Mouse (Mus musculus): ENCODE measurements at regions not wholly inside any gene's neighbourhood (a gene's known extent, or its start where the extent isn't known, plus 50 kb on each side); places are given as distances from the start of the nearest gene placed in this dataset.

- H3K36me3 ChIP-seq: no peaks in the 10 kb centered on the region
- no peaks in the 10 kb centered on the region; the same call in 1 of the 2 replicates for H3K27me3 ChIP-seq
- H3K27ac ChIP-seq (replicated peaks): no peak overlapping the region
- peaks cover 28% of the 10 kb centered on the region for H3K4me1 ChIP-seq (replicated peaks)
- WGBS: 5% methylated on average over 4 of the region's 4 CpGs
- peak; percentile 63; the same call in 1 of the 2 replicates for ATAC-seq (ENCODE audit: low read depth)
- H3K4me2 ChIP-seq: no peak overlapping the region
- H3K9me3 ChIP-seq: no peaks in the 10 kb centered on the region
- H3K4me3 ChIP-seq: no peak overlapping the region
- H3K9ac ChIP-seq: no peak overlapping the region
Observed at GRCm38 (mm10) chr13:102533784-102534183, 159.6 kb upstream of the Cd180 start.

- Histone ChIP-seq H3K9me3 (no peaks in the 10 kb centered on the region), H3K4me1 (replicated peaks) (peaks cover 28% of the 10 kb centered on the region), H3K4me3 (peak overlapping the region; percentile 27), H3K27ac (replicated peaks) (no peak overlapping the region), H3K27me3 (no peaks in the 10 kb centered on the region; the same call in 1 of the 2 replicates), H3K9ac (no peak overlapping the region), H3K4me2 (peak overlapping the region; percentile 52), H3K36me3 (no peaks in the 10 kb centered on the region)
- whole genome bisulfite sequencing: 20% methylated on average over 19 of the region's 19 CpGs
- peak; percentile 81; the same call in 1 of the 2 replicates for ATAC-seq (ENCODE audit: low read depth)
Observed at GRCm38 (mm10) chr13:102537424-102538242, 155.7 kb upstream of the Cd180 start.

- Histone ChIP-seq H3K9me3 (no peaks in the 10 kb centered on the region), H3K27ac (replicated peaks) (no peak overlapping the region), H3K4me3 (no peak overlapping the region), H3K4me2 (no peak overlapping the region), H3K27me3 (no peaks in the 10 kb centered on the region; the same call in 1 of the 2 replicates), H3K36me3 (no peaks in the 10 kb centered on the region), H3K9ac (no peak overlapping the region), H3K4me1 (replicated peaks) (peaks cover 32% of the 10 kb centered on the region)
- WGBS: 91% methylated on average over 4 of the region's 4 CpGs
- ATAC-seq (ENCODE audit: low read depth): no peak
Observed at GRCm38 (mm10) chr13:102540436-102540835, 152.9 kb upstream of the Cd180 start.

- no peak overlapping the region for H3K4me2 ChIP-seq
- H3K27me3 ChIP-seq: no peaks in the 10 kb centered on the region
- no peak overlapping the region for H3K4me3 ChIP-seq
- H3K9ac ChIP-seq: no peak overlapping the region
- no peak overlapping the region for H3K27ac ChIP-seq (replicated peaks)
- peaks cover 34% of the 10 kb centered on the region for H3K4me1 ChIP-seq (replicated peaks)
- 21% methylated on average over 5 of the region's 5 CpGs for WGBS
- no peaks in the 10 kb centered on the region for H3K36me3 ChIP-seq
- peak; percentile 71 for ATAC-seq (ENCODE audit: low read depth)
- H3K9me3 ChIP-seq: no peaks in the 10 kb centered on the region
Observed at GRCm38 (mm10) chr13:102544359-102545165, 148.8 kb upstream of the Cd180 start.

DNA sequence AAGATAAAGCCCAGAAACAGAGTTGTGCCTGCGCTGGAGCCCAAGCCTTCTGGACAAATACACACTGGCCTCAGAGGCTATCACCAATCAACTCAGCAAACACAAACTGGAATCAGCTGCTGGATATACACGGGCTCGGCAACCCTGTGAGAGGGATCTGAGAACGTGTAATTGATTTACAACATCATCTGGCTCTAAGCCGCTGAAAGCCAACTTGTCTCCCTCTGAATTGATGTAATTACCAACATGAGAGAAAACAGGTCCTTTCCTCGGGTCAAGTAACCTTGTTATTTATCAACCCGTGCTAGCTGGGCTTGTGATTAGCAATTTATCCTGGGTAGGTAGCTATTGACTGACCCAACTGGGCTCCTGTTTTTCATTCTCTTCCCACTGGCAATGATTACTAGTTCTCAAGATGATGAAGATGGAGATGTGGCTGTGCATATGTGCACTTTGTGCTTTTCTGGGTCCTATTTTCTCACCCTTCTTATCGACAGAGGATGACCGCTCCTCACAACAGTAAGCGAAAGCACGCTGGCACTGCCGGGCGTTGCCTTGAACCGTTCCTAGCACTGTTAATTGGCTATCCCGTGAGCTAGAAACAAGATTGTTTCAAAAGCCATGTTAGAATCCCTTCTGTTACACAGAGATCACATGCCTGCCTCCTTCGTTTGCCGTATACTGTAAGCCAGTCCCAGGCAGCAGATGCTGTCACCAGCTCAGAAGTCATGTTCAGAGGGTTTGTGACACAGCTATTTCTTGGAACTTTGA is 147.3 kb upstream of the Cd180 start:
- H3K27ac ChIP-seq (replicated peaks): no peak overlapping the region; the same call in 1 of the 2 replicates
- H3K4me3 ChIP-seq: no peak overlapping the region
- no peaks in the 10 kb centered on the region for H3K36me3 ChIP-seq
- 43% methylated on average over 17 of the region's 17 CpGs for WGBS
- H3K27me3 ChIP-seq: no peaks in the 10 kb centered on the region
- no peak overlapping the region for H3K4me2 ChIP-seq
- peak; percentile 59; the same call in 1 of the 2 replicates for ATAC-seq (ENCODE audit: low read depth)
- no peak overlapping the region for H3K9ac ChIP-seq
- peaks cover 34% of the 10 kb centered on the region for H3K4me1 ChIP-seq (replicated peaks)
- H3K9me3 ChIP-seq: no peaks in the 10 kb centered on the region

GRCm38 (mm10) chr13:102548252-102548651 is 145.1 kb upstream of the Cd180 start:
- WGBS: 33% methylated on average over 6 of the region's 6 CpGs

DNA sequence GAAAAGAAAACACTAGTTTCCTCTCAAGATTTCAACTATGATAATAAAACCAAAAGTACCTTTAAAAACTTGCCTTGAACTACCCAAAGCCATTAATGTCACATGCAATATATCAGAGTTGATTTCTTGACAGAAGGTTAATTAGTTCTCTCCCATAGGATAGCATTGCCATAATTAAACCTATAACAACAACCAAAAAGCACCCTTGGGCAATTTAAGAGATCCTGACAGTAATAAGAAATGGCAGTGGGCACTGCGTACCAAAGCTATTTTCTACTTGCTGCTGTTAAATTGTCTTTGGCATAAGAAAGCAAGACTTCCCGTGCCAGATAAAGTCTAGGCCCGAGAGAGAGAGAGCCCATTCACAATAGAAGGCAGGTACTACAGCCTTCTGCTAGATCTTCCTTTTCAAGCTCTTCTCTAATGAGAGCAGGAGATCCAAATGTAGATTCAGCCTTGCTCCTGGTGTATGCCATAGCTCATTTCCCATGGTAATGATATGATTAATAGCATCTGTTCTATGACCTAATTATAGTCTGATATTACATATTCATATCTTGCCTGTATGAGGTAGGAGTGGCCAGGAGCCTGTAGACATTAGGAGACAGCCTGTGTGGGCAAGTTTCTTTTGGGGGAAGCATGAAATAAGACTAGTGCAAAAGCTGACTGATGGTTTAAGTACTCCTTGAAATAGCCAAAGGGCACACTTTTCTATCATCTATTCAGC is 126.3 kb upstream of the Cd180 start:
- Histone ChIP-seq H3K9ac (no peak overlapping the region), H3K4me1 (replicated peaks) (no peaks in the 10 kb centered on the region), H3K4me2 (no peak overlapping the region), H3K27me3 (peaks cover 4% of the 10 kb centered on the region; the same call in 1 of the 2 replicates), H3K27ac (replicated peaks) (no peak overlapping the region), H3K36me3 (no peaks in the 10 kb centered on the region), H3K9me3 (no peaks in the 10 kb centered on the region), H3K4me3 (no peak overlapping the region)
- WGBS: 42% methylated on average over 3 of the region's 3 CpGs
- ATAC-seq (ENCODE audit: low read depth): no peak

More at GRCm38 (mm10) chr13:102548252-102548651, 145.1 kb upstream of the Cd180 start:
- Histone ChIP-seq H3K4me3 (no peak overlapping the region), H3K4me2 (no peak overlapping the region), H3K9me3 (no peaks in the 10 kb centered on the region), H3K27me3 (no peaks in the 10 kb centered on the region), H3K9ac (no peak overlapping the region), H3K4me1 (replicated peaks) (peaks cover 34% of the 10 kb centered on the region), H3K36me3 (no peaks in the 10 kb centered on the region), H3K27ac (replicated peaks) (no peak overlapping the region)
- ATAC-seq (ENCODE audit: low read depth): no peak

- H3K9ac ChIP-seq: no peak overlapping the region
- WGBS: 89% methylated on average over 3 of the region's 3 CpGs
- no peaks in the 10 kb centered on the region for H3K9me3 ChIP-seq
- H3K27me3 ChIP-seq: peaks cover 4% of the 10 kb centered on the region; the same call in 1 of the 2 replicates
- H3K27ac ChIP-seq (replicated peaks): no peak overlapping the region
- H3K36me3 ChIP-seq: no peaks in the 10 kb centered on the region
- H3K4me2 ChIP-seq: no peak overlapping the region
- H3K4me3 ChIP-seq: no peak overlapping the region
- peaks cover 9% of the 10 kb centered on the region; the same call in 1 of the 2 replicates for H3K4me1 ChIP-seq (replicated peaks)
- no peak for ATAC-seq (ENCODE audit: low read depth)
Observed at GRCm38 (mm10) chr13:102569580-102569979, 123.8 kb upstream of the Cd180 start.

DNA sequence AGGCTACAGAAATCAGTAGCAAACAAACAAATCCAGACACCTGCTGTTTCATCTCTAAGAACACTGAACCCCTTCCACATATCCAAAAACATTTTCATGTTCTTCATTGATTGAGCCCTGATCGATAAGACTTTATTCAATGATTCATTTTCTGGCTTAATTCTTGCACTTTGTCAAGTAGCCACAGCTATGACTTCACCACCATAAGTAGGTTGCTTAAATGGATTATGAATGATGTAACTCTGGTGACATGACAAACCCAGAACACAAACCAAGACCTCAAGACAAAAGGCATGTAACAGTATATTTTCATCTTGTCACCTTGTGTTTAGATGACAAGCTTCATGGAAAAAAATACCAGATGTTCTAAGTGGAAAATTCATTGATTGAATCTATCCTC is 123.1 kb upstream of the Cd180 start:
- peaks cover 9% of the 10 kb centered on the region; the same call in 1 of the 2 replicates for H3K4me1 ChIP-seq (replicated peaks)
- H3K27ac ChIP-seq (replicated peaks): no peak overlapping the region
- no peak overlapping the region for H3K4me2 ChIP-seq
- no peak for ATAC-seq (ENCODE audit: low read depth)
- 97% methylated on average over 1 of the region's 1 CpGs for WGBS
- H3K9ac ChIP-seq: no peak overlapping the region
- no peak overlapping the region for H3K4me3 ChIP-seq
- H3K9me3 ChIP-seq: no peaks in the 10 kb centered on the region
- no peaks in the 10 kb centered on the region for H3K36me3 ChIP-seq
- peaks cover 4% of the 10 kb centered on the region; the same call in 1 of the 2 replicates for H3K27me3 ChIP-seq

- H3K27ac ChIP-seq (replicated peaks): no peak overlapping the region
- no peak for ATAC-seq (ENCODE audit: low read depth)
- no peaks in the 10 kb centered on the region for H3K36me3 ChIP-seq
- no peaks in the 10 kb centered on the region for H3K9me3 ChIP-seq
- 53% methylated on average over 5 of the region's 5 CpGs for WGBS
- H3K4me2 ChIP-seq: no peak overlapping the region
- peaks cover 9% of the 10 kb centered on the region; the same call in 1 of the 2 replicates for H3K4me1 ChIP-seq (replicated peaks)
- H3K9ac ChIP-seq: no peak overlapping the region
- peaks cover 4% of the 10 kb centered on the region; the same call in 1 of the 2 replicates for H3K27me3 ChIP-seq
- H3K4me3 ChIP-seq: no peak overlapping the region
Observed at GRCm38 (mm10) chr13:102573286-102573921, 120.0 kb upstream of the Cd180 start.
